Mouse (Mus musculus): ENCODE results near the gene Capn2. TPM values are rescaled to one million over a fixed set of nuclear protein-coding genes. Genes with fewer than 3 reads are reported as not detected.

Capn2 gene
- total RNA-seq, 2 experiments from 2014 or later, result 50.2 to 54.2 TPM

Other genes starting within 250 kb of the Capn2 start
- gene Degs1, start 234.8 kb downstream of the Capn2 start, total RNA-seq (2021), result 10 to 100 TPM; 15.8 to 17.0 TPM
- 10 to 100 TPM; 21.0 to 22.1 TPM for gene Fbxo28, start 176.0 kb downstream of the Capn2 start, total RNA-seq (2021)
- 10 to 100 TPM in 1 of 2 experiments, 1 to 10 TPM in 1; 9.1 to 10.7 TPM for gene Trp53bp2, start 108.4 kb downstream of the Capn2 start, total RNA-seq (2021)
- not detected for gene Capn8, start 47.4 kb upstream of the Capn2 start, total RNA-seq (2021)
- not detected for gene Ccdc185, start 231.6 kb upstream of the Capn2 start, total RNA-seq (2021)
- gene Susd4, start 246.3 kb upstream of the Capn2 start, total RNA-seq (2021), result under 1 TPM; 0.18 to 0.62 TPM